Mouse (Mus musculus) spleen, postnatal 36 days (tissue): ENCODE measurements around the gene Smyd2.
A peak's percentile ranks its signal among the peaks of the same experiment; 100 is the strongest.

ENCODE experiments used
- DNase-seq, 2 experiments: peaks; one replicate each; pipeline ENCODE4 v3.0.0; 2022; ENCODE audit warnings: low spot score in 2 of 2, mixed read lengths in 1 of 2

The Smyd2 gene

GRCm38 (mm10) chr1:189919756-189920155, 2.4 kb downstream of the Smyd2 start:
- no peak for DNase-seq

- no peak for DNase-seq
Measured at GRCm38 (mm10) chr1:189917126-189917500, 5.0 kb downstream of the Smyd2 start.

GRCm38 (mm10) chr1:189916422-189917125, 5.6 kb downstream of the Smyd2 start:
- DNase-seq = no peak

- no peak for DNase-seq
Measured at GRCm38 (mm10) chr1:189913093-189913760, 8.9 kb downstream of the Smyd2 start.

- no peak for DNase-seq
Measured at GRCm38 (mm10) chr1:189910685-189911345, 11.3 kb downstream of the Smyd2 start.

GRCm38 (mm10) chr1:189903169-189903568, 19.0 kb downstream of the Smyd2 start:
- DNase-seq = no peak

GRCm38 (mm10) chr1:189902413-189902812, 19.8 kb downstream of the Smyd2 start:
- DNase-seq = no peak

GRCm38 (mm10) chr1:189899526-189899925, 22.6 kb downstream of the Smyd2 start:
- no peak for DNase-seq

GRCm38 (mm10) chr1:189898708-189899107, 23.5 kb downstream of the Smyd2 start:
- DNase-seq = no peak

GRCm38 (mm10) chr1:189897861-189898260, 24.3 kb downstream of the Smyd2 start:
- DNase-seq = no peak

GRCm38 (mm10) chr1:189894191-189894590, 28.0 kb downstream of the Smyd2 start:
- no peak for DNase-seq

- no peak for DNase-seq
Measured at GRCm38 (mm10) chr1:189888749-189889148, 33.4 kb downstream of the Smyd2 start.

- peak; percentile 25 to 37 for DNase-seq
Measured at GRCm38 (mm10) chr1:189887518-189887917, 34.6 kb downstream of the Smyd2 start.

- DNase-seq = no peak
Measured at GRCm38 (mm10) chr1:189885975-189886374, 36.2 kb downstream of the Smyd2 start.

- DNase-seq = no peak
Measured at GRCm38 (mm10) chr1:189884951-189885350, 37.2 kb downstream of the Smyd2 start.

GRCm38 (mm10) chr1:189883531-189884170, 38.5 kb downstream of the Smyd2 start:
- DNase-seq = peak in 1 of 2 experiments; percentile 19

GRCm38 (mm10) chr1:189882886-189883285, 39.3 kb downstream of the Smyd2 start:
- DNase-seq = peak; percentile 18 to 39

- DNase-seq = no peak
Measured at GRCm38 (mm10) chr1:189880745-189881144, 41.4 kb downstream of the Smyd2 start.

- no peak for DNase-seq
Measured at GRCm38 (mm10) chr1:189879965-189880364, 42.2 kb downstream of the Smyd2 start.

GRCm38 (mm10) chr1:189879212-189879611, 43.0 kb downstream of the Smyd2 start:
- DNase-seq = no peak

- no peak for DNase-seq
Measured at GRCm38 (mm10) chr1:189876162-189876561, 46.0 kb downstream of the Smyd2 start.

GRCm38 (mm10) chr1:189875439-189875861, 46.7 kb downstream of the Smyd2 start:
- DNase-seq = no peak
